Mouse (Mus musculus): ENCODE measurements at regions not wholly inside any gene's neighbourhood (a gene's known extent, or its start where the extent isn't known, plus 50 kb on each side); places are given as distances from the start of the nearest gene placed in this dataset.

DNA sequence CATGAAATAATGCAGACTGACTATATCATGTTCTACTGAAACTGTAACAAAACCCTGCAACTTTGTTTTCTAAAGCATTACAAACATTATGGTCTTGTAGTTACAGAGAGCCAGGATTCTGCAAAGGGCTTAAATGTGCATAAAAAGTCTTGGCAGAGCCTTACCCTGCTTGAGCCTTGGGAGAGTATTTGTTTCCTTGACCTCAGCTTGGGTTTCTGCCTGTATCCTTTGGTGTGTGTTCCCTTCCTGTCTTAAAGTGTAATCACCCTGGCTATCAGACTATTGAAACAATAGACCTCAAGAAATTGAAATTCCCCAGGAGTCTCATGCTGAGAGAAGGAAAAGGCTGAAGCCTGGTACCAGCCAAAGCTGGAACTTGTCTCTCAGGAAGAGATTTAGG lies 577.4 kb upstream of the Tle4 start:
- no peaks in the 10 kb centered on the region for H3K36me3 ChIP-seq
- H3K27me3 ChIP-seq (replicated peaks): no peaks in the 10 kb centered on the region
- no peak overlapping the region for H3K27ac ChIP-seq (replicated peaks)
- H3K4me1 ChIP-seq: peaks cover 3% of the 10 kb centered on the region; the same call in 1 of the 2 replicates
- no peaks in the 10 kb centered on the region; the same call in 1 of the 2 replicates for H3K9me3 ChIP-seq (replicated peaks)
- no peak overlapping the region for H3K4me3 ChIP-seq (replicated peaks)
- H3K4me2 ChIP-seq: no peak overlapping the region
- ATAC-seq (ENCODE audit: low FRiP score): no peak
- H3K9ac ChIP-seq (replicated peaks): no peak overlapping the region

DNA sequence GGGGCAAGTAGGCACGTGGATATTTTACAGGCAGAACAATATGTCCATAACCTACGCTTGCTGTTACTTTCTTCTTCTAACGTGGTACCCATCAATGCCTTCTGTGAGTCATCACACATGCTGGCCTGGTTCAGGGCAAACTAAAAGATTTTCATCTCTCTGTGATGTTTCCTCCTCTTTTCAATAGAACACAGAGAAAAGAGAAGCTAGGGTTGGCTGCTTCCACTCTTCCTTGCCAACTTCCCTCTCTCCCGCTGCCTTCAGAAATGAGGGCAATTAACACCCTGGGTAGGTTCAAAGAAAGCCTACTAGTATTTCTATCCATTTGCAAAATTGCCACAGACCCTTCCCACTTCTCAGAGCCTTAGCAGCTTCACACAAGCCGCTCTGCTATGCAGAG lies 575.5 kb upstream of the Tle4 start:
- WGBS: 25% methylated on average over 5 of the region's 5 CpGs
- no peak overlapping the region for H3K4me2 ChIP-seq
- no peak overlapping the region for H3K27ac ChIP-seq (replicated peaks)
- no peak overlapping the region for H3K4me3 ChIP-seq (replicated peaks)
- H3K4me1 ChIP-seq: peaks cover 3% of the 10 kb centered on the region; the same call in 1 of the 2 replicates
- H3K27me3 ChIP-seq (replicated peaks): no peaks in the 10 kb centered on the region
- H3K9me3 ChIP-seq (replicated peaks): no peaks in the 10 kb centered on the region; the same call in 1 of the 2 replicates
- no peaks in the 10 kb centered on the region for H3K36me3 ChIP-seq
- H3K9ac ChIP-seq (replicated peaks): no peak overlapping the region
- ATAC-seq (ENCODE audit: low FRiP score): no peak

DNA sequence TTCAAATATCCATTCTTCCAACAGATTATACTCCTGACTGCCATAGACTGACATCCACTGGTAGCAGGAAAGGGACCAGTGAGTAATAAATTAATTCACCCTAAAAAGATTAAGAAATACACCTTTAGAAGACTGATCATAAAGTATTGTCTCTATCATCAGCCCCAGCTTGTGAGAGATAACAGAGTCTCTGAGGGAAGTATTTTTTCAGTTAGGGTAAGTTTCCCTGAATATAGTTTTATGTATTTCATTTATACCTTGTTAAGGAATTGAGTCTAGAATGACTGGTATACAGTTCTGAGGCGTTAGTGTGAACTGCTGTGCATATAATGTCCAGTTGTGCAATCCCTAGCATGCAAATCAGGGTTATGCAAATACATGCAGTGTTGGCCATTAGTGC lies 569.3 kb upstream of the Tle4 start:
- Histone ChIP-seq H3K9me3 (replicated peaks) (no peaks in the 10 kb centered on the region; the same call in 1 of the 2 replicates), H3K4me1 (no peaks in the 10 kb centered on the region), H3K9ac (replicated peaks) (no peak overlapping the region), H3K4me2 (no peak overlapping the region), H3K27ac (replicated peaks) (no peak overlapping the region), H3K4me3 (replicated peaks) (no peak overlapping the region), H3K27me3 (replicated peaks) (no peaks in the 10 kb centered on the region), H3K36me3 (no peaks in the 10 kb centered on the region)
- 73% methylated on average over 1 of the region's 1 CpGs for whole genome bisulfite sequencing
- ATAC-seq (ENCODE audit: low FRiP score): no peak

DNA sequence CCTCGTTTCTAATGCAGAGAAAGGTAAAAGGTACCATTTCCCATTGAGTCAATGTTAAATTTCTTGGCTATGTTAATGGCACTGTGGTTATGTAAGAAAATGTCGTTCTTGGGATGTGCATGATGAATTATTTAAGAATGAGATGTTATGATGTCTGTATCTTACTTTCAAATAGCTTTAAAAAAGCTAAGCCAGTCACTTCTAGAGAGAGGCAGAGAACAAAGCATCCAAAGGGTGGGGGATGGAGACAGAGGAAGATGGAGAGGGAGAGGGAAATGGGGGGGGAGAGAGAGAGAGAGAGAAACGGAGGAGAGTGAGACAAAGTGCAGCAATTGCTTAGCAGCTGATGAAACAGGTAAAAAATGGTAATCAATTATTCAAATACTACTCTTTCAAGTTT lies 562.8 kb upstream of the Tle4 start:
- no peaks in the 10 kb centered on the region for H3K27me3 ChIP-seq (replicated peaks)
- 39% methylated on average over 3 of the region's 3 CpGs for WGBS
- H3K9ac ChIP-seq (replicated peaks): no peak overlapping the region
- no peaks in the 10 kb centered on the region for H3K36me3 ChIP-seq
- no peaks in the 10 kb centered on the region for H3K9me3 ChIP-seq (replicated peaks)
- H3K4me3 ChIP-seq (replicated peaks): no peak overlapping the region
- no peak overlapping the region for H3K27ac ChIP-seq (replicated peaks)
- H3K4me1 ChIP-seq: no peaks in the 10 kb centered on the region
- ATAC-seq (ENCODE audit: low FRiP score): no peak
- H3K4me2 ChIP-seq: no peak overlapping the region

DNA sequence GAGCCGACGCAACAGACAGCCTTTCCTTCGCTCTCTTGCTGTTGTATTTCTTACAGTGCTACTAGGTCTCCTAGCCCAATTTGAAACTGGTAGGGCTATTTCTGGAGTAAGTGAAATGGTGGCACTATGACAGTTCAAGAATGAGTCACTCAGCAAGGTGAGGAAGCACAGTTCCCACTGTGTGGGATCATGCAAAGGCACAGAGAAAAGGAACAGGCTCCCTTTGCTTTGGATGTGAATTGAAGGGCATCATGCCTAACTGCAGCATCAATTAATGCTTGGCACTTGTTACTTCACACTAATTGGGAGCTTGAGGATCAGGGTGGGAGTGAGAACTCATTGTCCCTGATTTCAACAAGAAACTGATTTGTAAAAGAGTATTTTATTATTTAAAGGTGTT lies 560.8 kb upstream of the Tle4 start:
- no peaks in the 10 kb centered on the region for H3K36me3 ChIP-seq
- no peak overlapping the region for H3K9ac ChIP-seq (replicated peaks)
- 95% methylated on average over 3 of the region's 3 CpGs for WGBS
- H3K9me3 ChIP-seq (replicated peaks): no peaks in the 10 kb centered on the region
- H3K4me1 ChIP-seq: no peaks in the 10 kb centered on the region
- H3K27me3 ChIP-seq (replicated peaks): no peaks in the 10 kb centered on the region
- ATAC-seq (ENCODE audit: low FRiP score): no peak
- no peak overlapping the region for H3K27ac ChIP-seq (replicated peaks)
- H3K4me2 ChIP-seq: no peak overlapping the region
- H3K4me3 ChIP-seq (replicated peaks): no peak overlapping the region

DNA sequence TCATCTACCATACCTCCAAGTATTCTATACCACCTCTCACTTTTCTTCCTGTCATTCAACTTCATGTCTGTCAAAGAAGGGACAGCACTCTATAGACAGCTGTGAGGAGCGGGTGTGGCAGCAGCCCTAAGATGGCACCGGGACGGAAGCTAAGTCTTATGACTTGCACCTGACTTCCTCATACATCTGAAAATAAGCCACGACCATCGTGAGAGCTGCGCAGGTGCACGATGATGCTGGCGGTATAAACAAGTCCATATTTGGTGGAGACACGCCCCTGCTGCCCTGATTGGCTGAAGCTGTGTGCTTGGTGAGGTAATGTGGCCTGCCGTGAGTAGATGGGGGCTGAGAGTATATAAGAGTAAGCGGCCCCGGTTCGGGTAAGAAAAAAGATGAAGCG lies 560.3 kb upstream of the Tle4 start:
- Histone ChIP-seq H3K9me3 (replicated peaks) (no peaks in the 10 kb centered on the region), H3K27me3 (replicated peaks) (no peaks in the 10 kb centered on the region), H3K9ac (replicated peaks) (no peak overlapping the region), H3K4me3 (replicated peaks) (no peak overlapping the region), H3K36me3 (no peaks in the 10 kb centered on the region), H3K4me1 (no peaks in the 10 kb centered on the region), H3K4me2 (no peak overlapping the region), H3K27ac (replicated peaks) (no peak overlapping the region)
- WGBS: 89% methylated on average over 14 of the region's 14 CpGs
- no peak for ATAC-seq (ENCODE audit: low FRiP score)

DNA sequence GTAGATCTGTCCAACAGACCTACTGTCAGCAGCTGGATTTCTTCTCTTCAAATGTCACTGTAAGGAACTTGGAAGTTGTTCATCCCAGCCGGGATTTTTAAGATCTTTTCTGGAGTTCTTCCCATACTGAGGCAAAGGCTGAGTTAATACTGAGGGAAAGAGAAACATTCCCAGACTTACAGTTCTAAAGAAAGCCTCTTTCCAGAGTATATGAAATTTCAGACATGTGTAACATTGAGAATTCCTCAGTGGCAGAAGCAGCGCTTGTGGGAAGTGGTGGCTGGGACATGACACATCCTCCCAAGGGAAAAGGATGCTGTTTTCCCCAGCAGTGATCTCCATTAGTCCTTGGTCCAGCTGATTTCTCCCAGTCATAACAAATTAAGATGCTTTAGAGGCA lies 556.8 kb upstream of the Tle4 start:
- WGBS: 78% methylated on average over 2 of the region's 2 CpGs
- no peak overlapping the region for H3K4me3 ChIP-seq (replicated peaks)
- ATAC-seq (ENCODE audit: low FRiP score): no peak
- no peak overlapping the region for H3K27ac ChIP-seq (replicated peaks)
- H3K9ac ChIP-seq (replicated peaks): no peak overlapping the region
- no peaks in the 10 kb centered on the region for H3K9me3 ChIP-seq (replicated peaks)
- no peaks in the 10 kb centered on the region for H3K27me3 ChIP-seq (replicated peaks)
- H3K36me3 ChIP-seq: no peaks in the 10 kb centered on the region
- H3K4me2 ChIP-seq: no peak overlapping the region
- no peaks in the 10 kb centered on the region for H3K4me1 ChIP-seq

DNA sequence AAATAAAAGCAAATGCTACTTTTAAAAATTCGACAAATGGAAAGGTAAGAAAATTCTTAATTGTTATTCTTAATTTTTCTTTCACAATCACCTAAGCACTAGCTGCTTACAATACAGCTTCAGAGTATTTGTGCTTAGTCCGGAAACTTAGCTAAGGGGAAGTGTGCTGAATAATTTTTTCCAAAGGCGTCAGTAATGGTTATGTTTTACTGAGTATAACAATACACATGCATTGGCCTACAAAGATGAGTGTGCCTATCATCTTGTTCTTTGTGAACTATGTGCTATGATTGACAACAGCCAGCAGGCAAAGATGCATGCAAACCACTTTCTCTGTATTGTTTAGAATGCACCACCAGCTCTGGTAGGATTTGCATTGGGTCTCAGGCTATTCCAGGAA lies 548.5 kb upstream of the Tle4 start:
- no peaks in the 10 kb centered on the region for H3K27me3 ChIP-seq (replicated peaks)
- no peak overlapping the region for H3K4me2 ChIP-seq
- no peak overlapping the region for H3K27ac ChIP-seq (replicated peaks)
- no peak overlapping the region for H3K9ac ChIP-seq (replicated peaks)
- H3K36me3 ChIP-seq: no peaks in the 10 kb centered on the region
- 89% methylated on average over 3 of the region's 3 CpGs for WGBS
- H3K4me1 ChIP-seq: no peaks in the 10 kb centered on the region
- H3K9me3 ChIP-seq (replicated peaks): no peaks in the 10 kb centered on the region
- no peak for ATAC-seq (ENCODE audit: low FRiP score)
- H3K4me3 ChIP-seq (replicated peaks): no peak overlapping the region

DNA sequence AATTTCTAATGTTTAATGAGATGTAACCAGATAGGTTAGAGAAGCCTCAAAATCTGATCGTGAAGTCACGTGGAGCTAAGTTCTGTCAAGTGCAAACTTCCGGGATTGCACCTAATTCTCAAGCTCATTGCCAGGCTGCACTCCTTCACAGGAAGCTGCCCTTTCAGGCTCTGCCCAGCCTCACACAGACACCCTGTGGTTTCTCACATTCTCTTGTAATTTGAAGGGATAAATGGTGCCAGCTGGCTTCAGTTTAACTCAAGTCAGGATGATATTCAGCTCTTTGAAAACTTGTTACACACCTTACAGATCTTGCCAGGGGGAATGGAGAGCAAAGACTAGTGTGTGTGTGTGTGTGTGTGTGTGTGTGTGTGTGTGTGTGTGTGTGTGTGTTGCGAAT lies 529.3 kb upstream of the Tle4 start:
- no peaks in the 10 kb centered on the region for H3K36me3 ChIP-seq
- ATAC-seq (ENCODE audit: low FRiP score): no peak
- H3K27ac ChIP-seq (replicated peaks): no peak overlapping the region
- no peak overlapping the region for H3K9ac ChIP-seq (replicated peaks)
- no peak overlapping the region for H3K4me3 ChIP-seq (replicated peaks)
- no peak overlapping the region for H3K4me2 ChIP-seq
- no peaks in the 10 kb centered on the region for H3K4me1 ChIP-seq
- H3K27me3 ChIP-seq (replicated peaks): no peaks in the 10 kb centered on the region
- WGBS: 67% methylated on average over 4 of the region's 4 CpGs
- no peaks in the 10 kb centered on the region for H3K9me3 ChIP-seq (replicated peaks)

DNA sequence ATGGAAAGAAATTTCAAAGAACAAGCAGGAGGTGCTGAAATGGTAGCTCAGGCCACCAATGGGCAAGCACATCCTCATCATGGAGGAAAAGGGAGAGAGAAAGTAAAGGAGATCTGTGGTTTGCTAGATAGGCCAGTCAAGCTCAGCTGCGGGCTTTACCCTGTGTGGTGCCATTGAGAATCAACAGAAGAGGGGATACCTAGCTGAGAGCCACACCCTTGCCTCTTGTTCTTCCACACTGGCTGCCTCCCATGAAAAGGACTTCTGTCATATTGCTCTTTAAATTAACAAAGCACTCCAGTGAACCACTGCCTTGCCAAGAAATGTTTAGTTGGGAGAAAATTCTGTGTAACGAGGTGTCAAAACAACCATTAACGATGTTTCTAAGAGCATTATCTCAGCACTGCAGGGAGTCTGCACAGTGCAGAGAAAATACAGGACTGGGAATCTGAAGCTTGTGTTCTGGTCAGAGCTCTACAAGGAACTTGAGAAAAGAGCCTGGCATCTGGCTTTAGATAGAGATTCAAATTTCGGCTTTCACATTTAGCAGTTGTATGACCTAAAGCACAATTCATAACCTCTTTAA lies 510.7 kb upstream of the Tle4 start:
- 0 out of 2 replicates have a peak, but pooled peaks cover 4% of the 10 kb centered on the region for H3K9me3 ChIP-seq (replicated peaks)
- no peaks in the 10 kb centered on the region for H3K4me1 ChIP-seq
- H3K9ac ChIP-seq (replicated peaks): no peak overlapping the region
- ATAC-seq (ENCODE audit: low FRiP score): no peak
- WGBS: 44% methylated on average over 4 of the region's 4 CpGs
- no peak overlapping the region for H3K4me2 ChIP-seq
- H3K27ac ChIP-seq (replicated peaks): no peak overlapping the region
- H3K4me3 ChIP-seq (replicated peaks): no peak overlapping the region
- no peaks in the 10 kb centered on the region for H3K36me3 ChIP-seq
- H3K27me3 ChIP-seq (replicated peaks): no peaks in the 10 kb centered on the region

DNA sequence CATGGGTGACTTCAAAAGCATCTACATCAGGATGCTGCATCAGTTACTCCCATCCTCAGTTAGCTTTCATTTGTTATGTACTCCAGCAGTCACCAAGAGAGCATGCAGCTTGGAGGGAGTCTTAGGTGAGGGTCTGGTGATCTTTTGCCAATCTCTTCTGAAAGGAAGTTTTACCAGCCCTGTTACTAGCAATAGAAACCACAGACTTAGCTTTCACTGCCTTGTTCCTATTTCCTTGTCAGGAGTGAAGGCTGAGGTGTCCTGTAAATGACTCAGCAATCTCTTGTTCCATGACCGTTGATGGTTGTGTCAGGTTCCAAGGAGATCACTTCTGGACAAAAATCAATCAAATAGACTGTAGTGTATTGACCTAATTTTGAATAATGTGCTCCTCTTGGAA lies 497.2 kb upstream of the Tle4 start:
- no peak overlapping the region for H3K4me3 ChIP-seq (replicated peaks)
- no peaks in the 10 kb centered on the region for H3K27me3 ChIP-seq (replicated peaks)
- no peak overlapping the region for H3K9ac ChIP-seq (replicated peaks)
- no peak overlapping the region for H3K4me2 ChIP-seq
- no peaks in the 10 kb centered on the region for H3K36me3 ChIP-seq
- no peaks in the 10 kb centered on the region for H3K9me3 ChIP-seq (replicated peaks)
- no peaks in the 10 kb centered on the region for H3K4me1 ChIP-seq
- no peak for ATAC-seq (ENCODE audit: low FRiP score)
- 81% methylated on average over 1 of the region's 1 CpGs for WGBS
- H3K27ac ChIP-seq (replicated peaks): no peak overlapping the region

DNA sequence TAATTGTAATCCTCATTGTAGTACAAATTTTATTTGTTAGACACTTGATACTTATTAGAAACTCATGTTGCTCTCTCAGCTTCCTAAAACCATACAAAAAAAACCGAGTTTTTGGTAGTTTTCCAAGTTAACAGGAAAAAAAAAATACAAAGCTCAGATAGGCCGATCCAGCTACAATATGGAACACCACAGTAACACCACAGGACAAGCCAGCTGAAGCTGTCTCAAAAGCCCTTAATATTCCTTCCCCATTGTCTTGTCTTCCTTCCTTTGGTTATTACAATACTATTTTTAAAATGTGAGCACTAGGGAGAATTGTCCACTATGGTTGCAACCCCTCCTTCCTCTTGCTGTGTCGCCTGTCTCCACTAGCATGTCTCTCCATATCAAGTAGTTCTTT lies 495.7 kb upstream of the Tle4 start:
- no peak for ATAC-seq (ENCODE audit: low FRiP score)
- Histone ChIP-seq H3K9me3 (replicated peaks) (no peaks in the 10 kb centered on the region), H3K9ac (replicated peaks) (no peak overlapping the region), H3K4me1 (no peaks in the 10 kb centered on the region), H3K4me2 (no peak overlapping the region), H3K36me3 (no peaks in the 10 kb centered on the region), H3K4me3 (replicated peaks) (no peak overlapping the region), H3K27me3 (replicated peaks) (no peaks in the 10 kb centered on the region), H3K27ac (replicated peaks) (no peak overlapping the region)
- WGBS: 75% methylated on average over 3 of the region's 3 CpGs

DNA sequence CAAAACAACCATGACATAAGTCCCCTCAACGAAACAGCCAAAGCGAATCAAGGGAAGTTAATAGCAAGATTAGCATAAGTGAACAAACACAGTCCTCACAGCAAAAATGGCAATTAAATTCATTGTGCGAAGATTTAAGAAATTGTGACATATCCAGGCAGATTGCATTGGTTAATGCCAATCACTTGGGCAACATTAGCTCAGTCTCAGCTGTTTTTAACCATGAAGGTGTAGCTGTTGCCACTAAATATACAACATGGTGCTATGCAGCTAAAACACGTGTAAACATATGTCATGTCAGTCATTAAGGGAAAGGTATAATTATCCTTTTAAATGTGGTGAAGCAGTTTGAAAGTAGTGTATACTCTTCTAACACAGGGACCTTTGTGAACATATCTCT lies 482.8 kb upstream of the Tle4 start:
- Histone ChIP-seq H3K36me3 (no peaks in the 10 kb centered on the region), H3K27me3 (replicated peaks) (no peaks in the 10 kb centered on the region), H3K9ac (replicated peaks) (no peak overlapping the region), H3K4me2 (no peak overlapping the region), H3K4me1 (no peaks in the 10 kb centered on the region), H3K4me3 (replicated peaks) (no peak overlapping the region), H3K9me3 (replicated peaks) (no peaks in the 10 kb centered on the region), H3K27ac (replicated peaks) (no peak overlapping the region)
- ATAC-seq (ENCODE audit: low FRiP score): no peak
- WGBS: 88% methylated on average over 4 of the region's 4 CpGs

All from neural tube, embryonic 15.5 days (tissue).